Mouse (Mus musculus): ENCODE results near the gene Zfp444. TPM values are rescaled to one million over a fixed set of nuclear protein-coding genes. Genes with fewer than 3 reads are reported as not detected.

Gene Zfp444
- polyA plus RNA-seq, 1 experiment: 20.9 TPM

- TF ChIP-seq POLR2A (IDR thresholded peaks at IDR 0.05; ENCODE audit: low read depth, low read length): no peak
- no peak for TF ChIP-seq CTCF (IDR thresholded peaks at IDR 0.05; ENCODE audit: borderline replicate concordance, insufficient read depth, low read length)
- Histone ChIP-seq H3K4me1 (ENCODE audit: control insufficient read depth, insufficient read depth, low read length) (no peaks in the 10 kb centered on the region), H3K27ac (ENCODE audit: insufficient read depth, low read length) (no peak overlapping the region), H3K4me3 (ENCODE audit: insufficient read depth, low read length) (no peak overlapping the region)
These were observed 7.0 kb downstream of the Zfp444 start for GRCm38 (mm10) chr7:6179013-6179412.

GRCm38 (mm10) chr7:6182882-6183281 lies 10.9 kb downstream of the Zfp444 start:
- Histone ChIP-seq H3K4me3 (ENCODE audit: insufficient read depth, low read length) (no peak overlapping the region), H3K4me1 (ENCODE audit: control insufficient read depth, insufficient read depth, low read length) (peaks cover 4% of the 10 kb centered on the region; the same call in 1 of the 2 replicates), H3K27ac (ENCODE audit: insufficient read depth, low read length) (no peak overlapping the region)
- TF ChIP-seq CTCF (IDR thresholded peaks at IDR 0.05; ENCODE audit: borderline replicate concordance, insufficient read depth, low read length) (no peak), POLR2A (IDR thresholded peaks at IDR 0.05; ENCODE audit: low read depth, low read length) (no peak)

GRCm38 (mm10) chr7:6183802-6184201 lies 11.8 kb downstream of the Zfp444 start:
- Histone ChIP-seq H3K4me3 (ENCODE audit: insufficient read depth, low read length) (no peak overlapping the region), H3K27ac (ENCODE audit: insufficient read depth, low read length) (no peak overlapping the region), H3K4me1 (ENCODE audit: control insufficient read depth, insufficient read depth, low read length) (peaks cover 4% of the 10 kb centered on the region; the same call in 1 of the 2 replicates)
- TF ChIP-seq POLR2A (IDR thresholded peaks at IDR 0.05; ENCODE audit: low read depth, low read length) (no peak), CTCF (IDR thresholded peaks at IDR 0.05; ENCODE audit: borderline replicate concordance, insufficient read depth, low read length) (no peak)

- H3K4me1 ChIP-seq (ENCODE audit: control insufficient read depth, insufficient read depth, low read length): peaks cover 4% of the 10 kb centered on the region; the same call in 1 of the 2 replicates
- H3K4me3 ChIP-seq (ENCODE audit: insufficient read depth, low read length): no peak overlapping the region
- no peak for TF ChIP-seq CTCF (IDR thresholded peaks at IDR 0.05; ENCODE audit: borderline replicate concordance, insufficient read depth, low read length)
- TF ChIP-seq POLR2A (IDR thresholded peaks at IDR 0.05; ENCODE audit: low read depth, low read length): no peak
- no peak overlapping the region for H3K27ac ChIP-seq (ENCODE audit: insufficient read depth, low read length)
These were observed 12.5 kb downstream of the Zfp444 start for GRCm38 (mm10) chr7:6184521-6184920.

- TF ChIP-seq POLR2A (IDR thresholded peaks at IDR 0.05; ENCODE audit: low read depth, low read length): no peak
- peak overlapping the region; percentile 84 for H3K27ac ChIP-seq (ENCODE audit: insufficient read depth, low read length)
- H3K4me1 ChIP-seq (ENCODE audit: control insufficient read depth, insufficient read depth, low read length): peaks cover 4% of the 10 kb centered on the region; the same call in 1 of the 2 replicates
- H3K4me3 ChIP-seq (ENCODE audit: insufficient read depth, low read length): no peak overlapping the region
These were observed 13.4 kb downstream of the Zfp444 start for GRCm38 (mm10) chr7:6185391-6185790.

GRCm38 (mm10) chr7:6186176-6186575 lies 14.2 kb downstream of the Zfp444 start:
- no peak for TF ChIP-seq POLR2A (IDR thresholded peaks at IDR 0.05; ENCODE audit: low read depth, low read length)
- TF ChIP-seq CTCF (IDR thresholded peaks at IDR 0.05; ENCODE audit: borderline replicate concordance, insufficient read depth, low read length): no peak
- Histone ChIP-seq H3K4me3 (ENCODE audit: insufficient read depth, low read length) (no peak overlapping the region), H3K27ac (ENCODE audit: insufficient read depth, low read length) (peak overlapping the region; percentile 84; the same call in 1 of the 2 replicates), H3K4me1 (ENCODE audit: control insufficient read depth, insufficient read depth, low read length) (peaks cover 4% of the 10 kb centered on the region; the same call in 1 of the 2 replicates)

GRCm38 (mm10) chr7:6186756-6187155 lies 14.7 kb downstream of the Zfp444 start:
- H3K4me3 ChIP-seq (ENCODE audit: insufficient read depth, low read length): no peak overlapping the region
- H3K27ac ChIP-seq (ENCODE audit: insufficient read depth, low read length): no peak overlapping the region
- peaks cover 4% of the 10 kb centered on the region; the same call in 1 of the 2 replicates for H3K4me1 ChIP-seq (ENCODE audit: control insufficient read depth, insufficient read depth, low read length)
- TF ChIP-seq CTCF (IDR thresholded peaks at IDR 0.05; ENCODE audit: borderline replicate concordance, insufficient read depth, low read length): no peak
- no peak for TF ChIP-seq POLR2A (IDR thresholded peaks at IDR 0.05; ENCODE audit: low read depth, low read length)

- H3K4me3 ChIP-seq (ENCODE audit: insufficient read depth, low read length): no peak overlapping the region
- TF ChIP-seq CTCF (IDR thresholded peaks at IDR 0.05; ENCODE audit: borderline replicate concordance, insufficient read depth, low read length) (no peak), POLR2A (IDR thresholded peaks at IDR 0.05; ENCODE audit: low read depth, low read length) (no peak)
- H3K27ac ChIP-seq (ENCODE audit: insufficient read depth, low read length): no peak overlapping the region
- peaks cover 4% of the 10 kb centered on the region; the same call in 1 of the 2 replicates for H3K4me1 ChIP-seq (ENCODE audit: control insufficient read depth, insufficient read depth, low read length)
These were observed 17.5 kb downstream of the Zfp444 start for GRCm38 (mm10) chr7:6189542-6189941.

- TF ChIP-seq POLR2A (IDR thresholded peaks at IDR 0.05; ENCODE audit: low read depth, low read length) (no peak), CTCF (IDR thresholded peaks at IDR 0.05; ENCODE audit: borderline replicate concordance, insufficient read depth, low read length) (peak; percentile 43; the same call in 1 of the 2 replicates)
- H3K4me3 ChIP-seq (ENCODE audit: insufficient read depth, low read length): no peak overlapping the region
- H3K27ac ChIP-seq (ENCODE audit: insufficient read depth, low read length): no peak overlapping the region
- H3K4me1 ChIP-seq (ENCODE audit: control insufficient read depth, insufficient read depth, low read length): no peaks in the 10 kb centered on the region
These were observed 19.4 kb downstream of the Zfp444 start for GRCm38 (mm10) chr7:6191376-6191775.

GRCm38 (mm10) chr7:6194129-6194528 lies 22.1 kb downstream of the Zfp444 start:
- H3K27ac ChIP-seq (ENCODE audit: insufficient read depth, low read length): no peak overlapping the region
- TF ChIP-seq POLR2A (IDR thresholded peaks at IDR 0.05; ENCODE audit: low read depth, low read length): no peak
- peak; percentile 87 for TF ChIP-seq CTCF (IDR thresholded peaks at IDR 0.05; ENCODE audit: borderline replicate concordance, insufficient read depth, low read length)
- no peak overlapping the region for H3K4me3 ChIP-seq (ENCODE audit: insufficient read depth, low read length)
- H3K4me1 ChIP-seq (ENCODE audit: control insufficient read depth, insufficient read depth, low read length): no peaks in the 10 kb centered on the region

- no peak overlapping the region for H3K4me3 ChIP-seq (ENCODE audit: insufficient read depth, low read length)
- no peak overlapping the region for H3K27ac ChIP-seq (ENCODE audit: insufficient read depth, low read length)
- no peaks in the 10 kb centered on the region for H3K4me1 ChIP-seq (ENCODE audit: control insufficient read depth, insufficient read depth, low read length)
- TF ChIP-seq POLR2A (IDR thresholded peaks at IDR 0.05; ENCODE audit: low read depth, low read length): no peak
- TF ChIP-seq CTCF (IDR thresholded peaks at IDR 0.05; ENCODE audit: borderline replicate concordance, insufficient read depth, low read length): peak; percentile 33; the same call in 1 of the 2 replicates
These were observed 23.8 kb downstream of the Zfp444 start for GRCm38 (mm10) chr7:6195777-6196176.

All from embryonic fibroblast, embryonic 13.5 days (primary cell).